Mouse (Mus musculus) activated CD4-positive, CD25-positive, alpha-beta regulatory T cell, adult 4 months (primary cell): Measurements from ENCODE around the gene 2010300C02Rik. TPM values are rescaled to one million over a fixed set of nuclear protein-coding genes. Genes with fewer than 3 reads are reported as not detected.
"Not testable (repeated sequence)": the region's sequence is repeated elsewhere in the genome, so short reads cannot be mapped to it uniquely, and the experiment has no call there.

Source experiments
- ATAC-seq: one replicate; pipeline ENCODE4 v1.8.0; 2017
- polyA plus RNA-seq, 2 experiments: library from polyadenylated mRNA; unstranded; fragments of 100-300 nt; shearing (Covaris generic); gene quantifications; one replicate each; pipeline ENCODE4 v1.2.1; 2017

2010300C02Rik gene
- polyA plus RNA-seq, 2 experiments from 2014 or later: 0.55 to 0.78 TPM

DNA sequence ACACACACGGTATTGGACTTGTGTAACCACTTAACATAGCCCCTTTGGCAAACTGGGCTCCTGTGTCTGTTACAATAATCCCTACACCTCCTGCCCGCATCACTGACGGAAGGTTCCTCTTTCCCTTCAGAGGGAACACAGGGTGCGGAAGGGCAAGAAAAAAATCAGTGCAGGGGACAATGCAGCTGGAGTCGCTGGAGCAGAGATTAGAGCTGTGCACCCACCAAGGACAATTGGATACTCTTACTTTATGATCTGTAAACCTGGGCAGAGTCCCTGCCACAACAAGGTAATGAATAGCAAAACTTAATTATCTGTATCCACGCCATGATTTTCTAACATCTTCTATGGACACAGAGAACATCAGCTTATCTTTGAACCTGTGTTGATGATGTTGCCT is 97.8 kb downstream of the 2010300C02Rik start:
- no peak for ATAC-seq

DNA sequence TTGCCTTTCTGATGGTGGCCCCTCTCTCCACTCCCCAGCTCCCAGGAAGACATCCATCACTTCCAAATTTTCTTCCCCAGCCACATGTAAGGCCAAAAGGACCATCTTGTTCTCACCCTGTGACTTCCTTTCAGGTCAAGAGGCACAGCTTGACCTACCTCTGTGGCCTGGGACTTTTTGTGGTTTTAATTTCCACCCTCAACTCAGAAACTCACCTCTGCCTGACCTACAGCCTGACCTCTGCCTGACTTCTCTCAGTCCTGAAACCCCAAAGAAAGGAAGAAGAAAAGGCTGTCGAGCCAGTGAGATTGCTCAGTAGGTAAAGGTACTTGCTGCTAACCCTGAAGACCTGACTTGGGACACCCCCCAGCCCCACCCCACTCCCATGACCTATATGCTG is 100.3 kb downstream of the 2010300C02Rik start:
- no peak for ATAC-seq

DNA sequence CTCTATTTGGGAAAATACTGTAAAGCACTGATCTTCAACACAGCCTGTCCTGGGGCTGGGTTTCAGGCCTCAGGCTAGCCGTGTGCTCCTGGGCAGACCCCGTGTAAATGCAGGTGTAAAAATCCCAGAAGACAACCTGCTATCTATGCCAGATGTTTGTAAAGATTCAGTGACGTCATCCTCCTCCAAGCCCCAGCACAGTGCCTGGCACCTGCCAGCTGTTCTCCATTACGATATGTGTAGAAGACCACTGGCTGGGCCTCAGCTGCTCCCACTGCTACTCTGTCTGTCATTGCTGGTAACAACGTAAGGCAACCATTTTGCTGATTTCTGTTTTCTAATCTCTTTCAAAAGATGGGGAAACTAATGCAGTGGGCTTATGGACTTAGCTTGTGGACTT is 102.8 kb downstream of the 2010300C02Rik start:
- no peak for ATAC-seq

DNA sequence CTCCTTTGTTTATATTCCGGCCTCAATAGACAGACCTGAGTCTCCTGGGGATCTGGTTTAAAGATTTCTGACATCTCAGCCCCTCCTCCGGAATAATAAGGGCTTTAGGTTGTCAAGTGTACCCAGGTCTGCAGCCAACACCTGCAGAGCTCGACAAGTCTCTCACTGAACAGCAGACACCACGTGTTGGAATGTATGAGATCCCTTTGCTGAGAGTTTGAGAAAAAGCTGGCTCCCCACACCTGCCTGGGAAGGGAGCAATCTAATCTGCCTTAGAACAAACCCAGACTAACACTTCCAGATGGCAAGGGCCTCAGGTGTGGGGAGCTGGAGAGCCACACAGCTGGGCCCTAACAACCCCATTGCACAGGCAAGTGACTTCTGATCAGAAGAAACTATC is 103.3 kb downstream of the 2010300C02Rik start:
- ATAC-seq: no peak

DNA sequence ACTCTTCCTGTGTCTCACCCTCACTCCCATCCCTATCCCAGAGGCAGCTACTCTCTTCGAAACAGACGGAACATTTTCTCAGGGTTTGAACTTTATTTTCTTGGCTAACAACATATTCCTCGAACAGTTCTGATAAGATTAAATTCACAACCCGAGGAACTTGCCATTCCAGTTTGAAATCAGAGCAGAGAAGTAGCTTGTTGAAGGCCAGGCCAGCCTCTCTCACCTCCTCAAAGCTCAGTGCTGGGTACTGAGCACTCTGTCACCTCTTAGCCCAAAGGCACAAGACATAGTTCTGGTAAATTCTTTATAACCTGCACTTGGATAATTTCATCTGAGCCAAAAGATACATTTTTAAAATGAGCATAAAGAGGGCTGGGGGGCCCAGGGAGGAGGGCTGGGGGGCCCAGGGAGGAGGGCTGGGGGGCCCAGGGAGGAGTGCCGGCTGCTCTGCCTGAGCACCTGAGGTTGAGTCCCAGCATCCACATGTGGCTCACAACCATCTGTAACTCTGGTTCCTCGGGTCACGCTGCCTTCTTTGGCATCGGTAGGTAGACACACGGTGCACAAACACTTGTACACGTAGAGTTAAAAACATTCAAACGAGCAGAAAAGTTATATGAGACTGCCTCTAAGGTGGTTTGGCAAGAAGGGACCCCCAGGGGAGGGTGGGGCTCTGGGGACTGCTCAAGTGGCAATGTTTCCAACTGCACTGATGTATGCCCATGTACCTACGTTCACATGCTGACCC is 104.4 kb downstream of the 2010300C02Rik start:
- ATAC-seq: no peak

DNA sequence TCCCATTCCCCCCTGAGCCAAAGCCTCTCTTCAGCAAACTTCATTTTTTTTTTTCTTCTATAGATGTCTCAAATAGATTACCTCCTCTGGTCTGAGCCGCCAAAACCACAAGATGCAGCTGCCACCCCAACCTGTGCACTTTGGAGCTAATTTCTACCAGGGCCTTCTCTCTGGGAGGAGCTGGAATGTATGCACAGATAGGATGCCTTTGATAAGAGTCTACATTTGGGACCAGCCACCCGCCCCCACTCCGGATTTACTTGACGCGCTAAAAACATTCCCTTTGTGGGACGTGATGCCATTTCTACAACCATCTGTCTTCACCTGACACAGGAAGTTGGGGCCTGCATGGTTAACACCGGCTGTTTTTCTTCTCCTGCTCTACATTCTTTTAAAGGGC is 105.0 kb downstream of the 2010300C02Rik start:
- ATAC-seq: peak; percentile 26

DNA sequence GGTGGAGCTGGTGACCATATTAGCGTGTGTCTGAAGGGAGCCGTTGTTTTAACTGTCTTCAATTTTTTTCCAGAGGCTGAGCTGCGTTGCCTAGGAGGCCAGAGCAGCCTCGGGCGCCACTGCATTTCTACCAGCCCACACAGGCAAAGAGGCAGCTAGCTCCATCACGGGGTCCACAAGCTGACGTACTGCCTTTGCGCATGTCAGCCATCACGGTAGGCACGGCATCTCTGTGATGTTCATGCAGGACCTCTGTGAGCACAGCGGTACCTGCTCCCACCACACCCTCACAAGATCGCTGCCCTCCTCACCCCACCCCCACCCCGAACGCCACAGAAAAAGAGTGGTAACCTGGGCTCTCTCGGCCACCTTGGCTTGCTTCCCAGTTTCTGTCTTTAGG is 105.8 kb downstream of the 2010300C02Rik start:
- ATAC-seq: peak; percentile 79

DNA sequence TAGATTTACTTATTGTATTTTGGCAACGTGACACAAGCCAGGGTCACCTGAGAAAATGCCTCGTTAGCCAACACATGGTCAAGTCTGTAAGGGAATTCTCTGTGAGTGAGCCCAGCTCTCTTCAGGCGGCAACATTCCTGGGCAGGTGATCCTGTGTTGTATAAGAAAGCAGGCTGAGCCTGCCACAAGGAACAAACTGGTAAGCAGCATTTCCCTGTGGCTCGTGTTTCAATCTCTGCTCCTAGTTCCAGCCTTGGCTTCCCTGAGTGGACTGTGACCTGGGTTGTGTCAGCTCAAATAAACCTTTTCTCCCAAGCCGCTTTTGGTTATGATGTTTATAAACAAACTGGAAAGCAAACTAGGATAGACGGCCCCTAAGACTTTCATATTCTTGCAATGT is 108.9 kb downstream of the 2010300C02Rik start:
- ATAC-seq: no peak

DNA sequence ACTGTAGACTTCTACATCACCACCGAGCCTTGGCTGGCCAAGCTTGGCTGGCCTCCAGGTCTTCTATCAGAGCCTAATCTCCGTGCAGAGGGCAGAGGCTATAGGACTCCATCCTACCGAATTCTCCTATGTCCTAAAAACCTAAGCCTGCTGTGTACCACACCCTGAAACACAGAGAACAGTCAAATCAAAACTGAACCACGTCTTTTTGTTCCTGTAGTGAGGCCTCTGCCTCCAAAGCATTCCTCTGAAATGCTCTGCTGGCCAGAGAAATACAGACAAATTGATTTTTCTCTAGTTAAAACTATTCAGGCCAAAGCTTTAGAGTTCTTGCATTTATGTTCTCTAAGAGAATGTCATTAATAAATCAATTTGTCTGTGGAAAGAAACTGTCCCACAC is 109.6 kb downstream of the 2010300C02Rik start:
- no peak for ATAC-seq

DNA sequence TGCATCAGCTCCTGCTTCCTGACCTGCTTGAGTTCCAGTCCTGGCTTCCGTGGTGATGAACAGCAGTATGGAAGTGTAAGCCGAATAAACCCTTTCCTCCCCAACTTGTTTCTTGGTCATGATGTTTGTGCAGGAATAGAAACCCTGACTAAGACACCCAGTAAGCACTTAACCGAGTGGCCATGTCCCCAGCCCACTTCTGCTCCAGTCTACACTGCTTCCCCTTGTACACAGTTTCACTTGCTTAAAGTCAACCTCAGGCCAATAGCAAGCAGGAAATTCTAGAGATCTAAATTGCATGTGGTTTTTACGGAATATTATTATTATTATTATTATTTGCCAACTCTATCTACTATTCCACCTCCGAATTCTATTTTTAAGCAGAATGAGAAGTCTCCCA is 114.2 kb downstream of the 2010300C02Rik start:
- not testable (repeated sequence) for ATAC-seq

DNA sequence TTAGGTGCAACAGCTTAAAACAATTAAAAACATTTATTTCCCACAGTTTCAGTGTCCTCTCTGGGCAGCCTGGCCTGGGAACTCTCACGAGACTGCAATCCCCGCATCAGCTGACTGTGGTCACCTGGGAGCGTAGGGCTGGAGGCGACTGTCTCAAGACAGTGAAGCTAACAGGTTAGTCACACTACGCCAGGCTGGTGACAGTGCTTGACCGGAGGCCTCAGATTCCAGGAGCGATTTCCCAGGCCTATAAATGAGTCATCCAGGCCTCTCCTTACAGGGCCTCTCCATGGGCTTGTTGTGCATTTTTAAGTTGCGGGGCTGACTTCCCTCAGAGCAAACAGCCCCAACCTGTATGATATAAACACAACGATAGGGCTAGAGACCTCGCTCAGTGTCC is 116.7 kb downstream of the 2010300C02Rik start:
- ATAC-seq: no peak

DNA sequence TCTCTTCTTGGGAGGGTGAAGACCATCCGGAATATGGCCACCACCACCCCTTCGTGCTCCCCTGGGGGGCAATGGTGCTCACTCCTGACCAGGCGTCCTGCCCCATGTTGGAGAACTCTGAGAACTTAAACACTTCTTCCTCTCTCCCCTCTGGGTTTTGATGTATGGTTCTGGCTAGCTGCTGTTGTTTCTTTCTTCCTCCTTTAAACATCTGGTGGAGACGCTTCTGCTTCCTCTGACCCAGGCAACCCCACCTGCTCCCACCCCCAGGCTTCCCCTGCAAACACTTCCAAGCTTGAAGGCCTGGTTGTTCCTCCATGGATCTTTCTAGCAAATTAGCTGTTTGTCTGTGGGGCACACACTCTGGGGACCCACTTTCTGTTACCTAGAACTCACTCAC is 117.6 kb downstream of the 2010300C02Rik start:
- ATAC-seq: no peak

DNA sequence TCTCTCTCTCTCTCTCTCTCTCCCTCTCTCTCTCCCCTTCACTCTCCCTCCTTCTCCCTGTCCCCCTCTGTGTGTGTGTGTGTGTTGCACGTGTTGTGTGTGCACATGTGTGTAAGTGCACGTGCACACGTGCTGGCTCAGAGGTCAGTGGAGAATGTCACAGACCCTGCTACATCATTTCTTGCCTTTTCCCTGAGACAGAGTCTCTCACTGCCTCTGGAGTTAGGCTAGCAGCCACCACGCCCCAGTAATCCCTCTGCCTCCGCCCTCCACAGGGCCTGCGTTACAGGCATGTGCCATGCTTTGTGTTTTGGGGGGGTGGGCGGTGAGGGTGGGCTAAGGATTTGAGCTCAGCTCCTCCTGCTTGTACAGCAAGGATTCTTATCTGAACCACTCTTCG is 118.4 kb downstream of the 2010300C02Rik start:
- no peak for ATAC-seq

DNA sequence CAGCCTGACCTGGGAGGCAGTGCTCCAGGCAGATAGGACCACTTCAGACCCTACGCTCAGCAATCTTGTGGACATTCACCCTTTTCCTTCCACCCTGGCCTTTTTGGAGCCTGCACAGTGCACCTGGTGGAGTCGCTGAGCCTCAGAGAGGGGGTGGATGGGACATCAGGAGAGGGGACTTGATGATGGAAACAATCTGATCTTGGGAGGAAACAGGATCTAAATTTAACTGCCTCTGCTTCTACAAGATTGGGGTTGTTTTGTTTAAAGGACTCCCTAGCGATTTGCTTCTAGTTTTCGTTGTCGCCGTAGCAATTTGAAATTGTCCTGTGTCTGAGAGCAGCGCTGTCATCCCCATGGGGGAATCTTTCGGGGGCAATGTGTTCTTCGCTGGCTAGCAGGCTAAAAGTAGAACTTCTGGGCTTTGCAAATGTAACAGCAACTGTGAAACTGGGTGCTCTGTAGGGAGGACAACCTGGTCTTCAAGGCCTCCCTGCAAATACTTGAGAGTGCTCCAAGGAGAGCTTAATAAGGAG is 119.2 kb downstream of the 2010300C02Rik start:
- ATAC-seq: no peak

DNA sequence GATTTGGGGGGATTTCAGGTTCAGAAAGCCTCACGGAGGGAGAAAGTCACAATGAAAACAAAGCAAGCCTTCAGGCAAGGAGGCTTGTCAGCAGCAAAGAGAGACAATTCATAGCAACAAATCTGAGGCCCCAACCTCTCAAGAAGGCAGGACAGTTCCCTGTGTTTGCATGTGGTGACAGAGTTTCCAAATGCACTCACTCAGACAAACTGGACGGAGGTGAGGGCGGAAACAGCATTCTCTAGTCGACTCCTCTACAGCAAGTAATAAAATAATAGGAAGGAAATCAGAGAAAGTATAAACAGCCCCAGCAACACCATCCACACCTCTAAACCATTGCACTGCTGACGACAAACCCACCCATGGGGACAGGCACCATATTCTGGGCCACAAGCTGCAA is 120.9 kb downstream of the 2010300C02Rik start:
- ATAC-seq: no peak

DNA sequence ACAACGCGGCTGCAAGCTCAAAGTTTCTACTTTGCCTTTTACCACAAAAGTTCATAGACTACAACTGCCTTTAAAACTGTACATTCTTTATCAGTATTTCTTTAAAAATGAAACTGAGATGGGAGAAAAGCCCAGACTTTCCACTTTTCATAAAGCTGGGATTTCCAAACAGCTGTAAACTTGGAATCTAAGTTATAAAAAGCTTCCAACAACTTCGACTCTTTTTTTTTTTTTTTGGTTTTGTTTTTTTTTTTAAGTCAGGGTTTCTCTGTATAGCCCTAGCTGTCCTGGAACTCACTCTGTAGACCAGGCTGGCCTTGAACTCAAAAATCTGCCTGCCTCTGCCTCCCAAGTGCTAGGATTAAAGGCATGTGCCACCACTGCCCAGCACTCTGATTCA is 125.1 kb downstream of the 2010300C02Rik start:
- ATAC-seq: not testable (repeated sequence)

DNA sequence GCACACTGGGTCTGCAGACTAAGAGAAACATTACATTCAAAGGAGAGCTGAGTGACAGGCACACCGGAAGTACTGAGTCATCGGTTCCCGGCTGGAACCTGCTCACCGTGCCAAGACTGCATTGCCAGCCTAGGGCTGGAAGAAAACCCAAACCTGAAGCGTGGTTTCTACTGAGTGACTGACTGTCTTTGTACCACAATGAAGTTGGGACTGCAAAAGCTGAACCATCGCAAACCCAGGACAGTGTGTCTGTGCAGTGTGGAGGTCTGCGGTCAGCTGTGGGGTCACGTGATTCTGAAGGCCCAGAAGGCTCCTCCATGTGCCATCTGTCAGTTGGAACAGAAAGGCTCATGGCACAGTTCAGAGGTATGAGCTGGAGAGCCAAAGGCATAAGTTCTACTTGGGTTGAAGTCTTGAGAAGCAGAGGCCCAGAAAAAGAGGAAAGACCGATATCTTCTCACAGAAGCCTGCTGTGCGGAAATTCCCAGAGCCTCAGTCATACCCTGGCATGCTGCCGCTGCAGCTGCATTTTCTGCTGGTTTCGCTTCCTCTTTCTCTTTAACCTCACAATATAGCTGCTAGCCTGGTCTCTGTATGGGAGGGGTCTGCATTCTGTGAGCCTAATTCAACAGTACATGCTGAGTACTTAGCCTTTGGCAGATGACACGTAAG is 133.9 kb downstream of the 2010300C02Rik start:
- peak; percentile 65 for ATAC-seq

DNA sequence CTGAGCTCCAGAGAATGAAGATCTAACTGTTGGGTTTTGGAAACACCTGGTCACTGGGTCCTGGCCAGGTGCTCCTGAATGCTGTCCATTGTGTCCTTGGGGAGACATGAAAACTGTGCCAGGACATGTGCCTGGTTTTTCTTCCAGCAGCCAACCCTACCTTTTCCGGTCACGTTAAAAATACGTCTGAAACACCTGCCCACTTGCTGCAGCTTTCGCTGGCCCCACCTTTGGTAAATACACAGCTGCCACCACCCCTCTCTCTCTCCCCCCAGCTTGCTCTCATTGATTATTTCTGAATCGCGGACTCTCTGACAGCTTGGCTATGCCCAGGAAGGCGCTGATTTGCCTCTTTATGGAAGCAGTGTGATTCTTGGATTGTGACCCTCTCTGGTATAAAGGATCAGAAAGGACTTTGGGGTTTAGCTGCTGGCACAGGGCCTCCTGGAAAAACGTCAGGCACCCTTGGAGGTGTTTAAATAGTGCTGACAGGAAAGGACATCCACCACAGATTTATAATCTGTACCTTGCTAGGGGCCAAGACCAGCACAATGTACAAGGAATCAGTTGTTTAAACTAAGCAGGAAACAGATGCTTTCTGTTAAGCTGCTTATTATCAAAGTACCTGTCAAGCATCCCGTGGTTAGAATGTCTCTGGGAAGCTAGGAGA is 136.0 kb downstream of the 2010300C02Rik start:
- ATAC-seq: no peak

DNA sequence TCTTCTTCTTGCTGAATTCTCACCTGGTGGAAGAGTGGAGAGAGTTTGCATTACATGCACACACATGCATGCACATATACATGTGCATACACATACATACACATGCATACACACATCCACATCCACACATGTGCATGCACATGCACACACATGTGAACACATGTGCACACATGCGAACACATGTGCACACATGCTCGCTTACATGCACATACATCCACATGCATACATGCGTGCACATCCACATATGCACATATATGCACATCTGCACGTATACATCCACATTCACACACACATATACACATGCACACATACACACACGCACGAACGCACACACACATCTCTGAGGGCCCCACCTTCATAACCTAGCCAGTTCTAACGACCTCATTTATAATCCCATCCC is 136.7 kb downstream of the 2010300C02Rik start:
- ATAC-seq: no peak

DNA sequence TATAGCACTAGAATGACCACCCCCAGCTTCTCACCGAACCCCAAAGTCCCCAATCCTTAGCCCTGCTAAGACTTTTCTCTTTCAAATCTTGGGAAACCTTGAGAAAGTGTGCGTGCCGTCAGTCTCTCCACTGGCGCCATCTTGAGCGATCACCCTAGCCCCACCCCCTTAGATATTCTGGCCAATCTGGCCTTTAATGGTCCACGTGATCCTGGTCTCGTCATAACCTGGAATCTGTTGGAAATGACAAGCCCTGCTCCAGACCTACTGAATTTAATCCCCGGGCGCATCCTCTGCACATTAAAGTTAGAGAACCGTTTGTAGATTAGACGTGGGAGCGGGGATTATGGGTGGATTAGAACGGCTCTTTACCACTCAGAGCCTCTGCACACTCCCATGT is 140.2 kb downstream of the 2010300C02Rik start:
- ATAC-seq: no peak

DNA sequence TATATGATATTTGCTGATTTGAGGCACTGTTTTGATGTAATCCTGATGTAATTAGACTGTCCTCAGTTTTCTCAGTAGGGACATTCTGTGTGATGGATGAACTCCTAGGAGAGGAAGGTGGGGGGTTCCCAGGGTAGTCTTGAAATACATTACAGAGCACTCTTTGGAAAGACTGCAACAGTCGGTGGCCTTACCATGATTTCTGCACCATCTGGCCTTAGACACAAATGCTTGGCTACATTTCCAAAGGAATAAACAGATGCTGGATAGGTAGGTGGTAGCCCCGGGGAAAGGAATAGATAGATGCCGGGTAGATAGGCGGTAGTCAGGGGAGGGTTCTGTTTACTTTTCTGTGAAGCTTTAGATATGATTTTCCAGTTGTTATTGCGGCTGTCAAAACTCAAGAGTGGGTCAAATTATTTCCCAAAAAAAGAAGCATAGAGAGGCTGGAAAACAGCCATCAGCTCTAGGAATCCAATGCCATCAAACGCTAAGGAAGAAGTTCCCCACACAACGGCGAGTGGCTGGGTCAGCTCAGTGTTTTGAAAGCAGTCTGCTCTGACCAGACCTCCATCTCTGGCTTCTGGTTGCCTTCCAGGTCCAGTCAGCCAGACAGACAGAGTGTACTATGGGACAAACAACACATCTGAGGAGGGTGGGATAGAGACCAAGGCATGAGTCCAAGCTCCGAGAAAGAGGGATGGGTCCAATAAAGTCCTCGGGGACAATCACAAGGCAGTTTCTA is 147.2 kb downstream of the 2010300C02Rik start:
- no peak for ATAC-seq

DNA sequence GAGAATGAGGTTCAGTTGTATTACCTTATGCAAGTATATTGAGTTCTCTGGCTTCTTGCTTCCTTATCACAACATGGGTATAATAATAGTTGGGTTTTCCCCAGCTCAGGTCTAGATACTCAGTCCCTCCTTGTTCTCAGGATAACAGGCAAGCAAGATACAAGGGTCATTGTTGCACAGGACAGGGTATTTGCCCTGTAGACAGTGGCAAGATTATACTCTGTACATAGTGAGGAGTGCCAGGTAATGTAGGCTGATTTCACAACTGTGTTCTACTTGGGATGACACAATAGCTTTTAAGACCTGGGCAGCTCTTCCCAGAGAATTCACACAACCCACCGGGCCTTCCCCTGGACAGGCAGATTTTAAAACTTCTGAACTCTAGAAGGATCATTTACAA is 151.5 kb downstream of the 2010300C02Rik start:
- no peak for ATAC-seq

DNA sequence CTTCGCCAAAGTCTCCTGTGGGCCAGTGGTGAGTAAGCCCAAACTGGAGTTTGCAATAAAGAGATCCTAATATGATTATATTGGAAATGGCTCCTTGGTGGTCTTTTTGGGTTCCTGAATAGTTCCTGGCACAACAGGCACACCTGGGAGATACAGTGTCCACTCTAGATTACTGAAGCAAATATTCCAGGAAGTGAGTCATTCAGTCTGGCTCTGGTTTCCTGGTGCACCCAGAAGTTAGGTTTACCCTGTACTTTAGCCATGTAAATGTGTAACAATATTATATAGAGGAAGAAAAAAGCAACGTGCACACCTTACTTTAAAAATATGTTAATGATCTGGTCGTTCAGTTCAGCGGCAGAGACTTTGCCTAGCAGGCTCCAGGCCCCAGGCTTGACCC is 153.1 kb downstream of the 2010300C02Rik start:
- no peak for ATAC-seq
